Mouse (Mus musculus): ENCODE data around the gene Atad1. TPM values are rescaled to one million over a fixed set of nuclear protein-coding genes. Genes with fewer than 3 reads are reported as not detected.
A peak's percentile ranks its signal among the peaks of the same experiment; 100 is the strongest.

The Atad1 gene
- total and polyA plus RNA-seq, 2 experiments from 2014 or later: 61.5 to 107 TPM

- under 1% methylated on average over 35 of the region's 69 CpGs for WGBS
- H3K27ac ChIP-seq (ENCODE audit: low read depth): peak overlapping the region; percentile 98
- peak; percentile 3 for ATAC-seq (ENCODE audit: insufficient read depth, low read depth)
- TF ChIP-seq CTCF (IDR thresholded peaks at IDR 0.05; ENCODE audit: low read depth): no peak
- no peak for TF ChIP-seq EP300 (IDR thresholded peaks at IDR 0.05; ENCODE audit: low read depth)
- H3K9ac ChIP-seq (replicated peaks; ENCODE audit: low read depth, low read length): peak overlapping the region; percentile 93
- no peaks in the 10 kb centered on the region for H3K9me3 ChIP-seq (replicated peaks; ENCODE audit: control insufficient read depth, low read length)
- H3K36me3 ChIP-seq (replicated peaks; ENCODE audit: control insufficient read depth, insufficient read depth, low read length): no peaks in the 10 kb centered on the region
- peak overlapping the region; percentile 76 for H3K4me2 ChIP-seq (ENCODE audit: low read depth, low read length)
- peak; percentile 39 for DNase-seq (ENCODE audit: low spot score)
- H3K27me3 ChIP-seq (ENCODE audit: control insufficient read depth, insufficient read depth, low read length): 0 out of 2 replicates have a peak, but pooled peaks cover 5% of the 10 kb centered on the region
- H3K4me1 ChIP-seq (ENCODE audit: control insufficient read depth, insufficient read depth): peaks cover 24% of the 10 kb centered on the region
- peak overlapping the region; percentile 82 for H3K4me3 ChIP-seq (ENCODE audit: low read depth, low read length)
Observed at GRCm38 (mm10) chr19:32757831-32758792, 18.5 kb upstream of the Atad1 start.

- peak within 1 kb of the TSS; percentile 99 for H3K4me2 ChIP-seq (ENCODE audit: low read depth, low read length)
- ATAC-seq (ENCODE audit: insufficient read depth, low read depth) (peak; percentile 85), DNase-seq (ENCODE audit: low spot score) (peak; percentile 94)
- no peaks in the 10 kb centered on the region for H3K36me3 ChIP-seq (replicated peaks; ENCODE audit: control insufficient read depth, insufficient read depth, low read length)
- peaks cover 24% of the 10 kb centered on the region for H3K4me1 ChIP-seq (ENCODE audit: control insufficient read depth, insufficient read depth)
- peak within 1 kb of the TSS; percentile 93 for H3K9ac ChIP-seq (replicated peaks; ENCODE audit: low read depth, low read length)
- H3K27me3 ChIP-seq (ENCODE audit: control insufficient read depth, insufficient read depth, low read length): 0 out of 2 replicates have a peak, but pooled peaks cover 5% of the 10 kb centered on the region
- TF ChIP-seq CTCF (IDR thresholded peaks at IDR 0.05; ENCODE audit: low read depth) (no peak), EP300 (IDR thresholded peaks at IDR 0.05; ENCODE audit: low read depth) (no peak)
- H3K27ac ChIP-seq (ENCODE audit: low read depth): peak within 1 kb of the TSS; percentile 98
- WGBS: under 1% methylated on average over 54 of the region's 77 CpGs
- no peaks in the 10 kb centered on the region for H3K9me3 ChIP-seq (replicated peaks; ENCODE audit: control insufficient read depth, low read length)
- H3K4me3 ChIP-seq (ENCODE audit: low read depth, low read length): peak within 1 kb of the TSS; percentile 82
Observed at GRCm38 (mm10) chr19:32756900-32757725, 17.5 kb upstream of the Atad1 start, which contains the start of gene Pten. Gene Pten, plus strand, starts transcription at chr19:32757497.

DNA sequence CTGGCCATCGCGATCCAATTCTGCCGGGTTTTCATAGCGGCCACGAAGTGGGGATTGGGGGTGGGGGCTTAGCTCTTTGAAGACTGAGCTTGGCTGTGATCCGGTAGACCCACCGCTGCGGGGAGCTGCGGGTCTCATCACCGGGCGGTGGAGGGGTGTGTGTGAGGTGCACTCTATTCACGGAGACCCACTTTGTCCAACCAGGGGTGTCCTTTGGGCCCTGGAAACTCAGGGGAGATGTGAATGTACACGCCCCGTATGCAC, 17.0 kb upstream of the Atad1 start:
- Histone ChIP-seq H3K4me1 (ENCODE audit: control insufficient read depth, insufficient read depth) (peaks cover 24% of the 10 kb centered on the region), H3K4me2 (ENCODE audit: low read depth, low read length) (peak overlapping the region; percentile 99), H3K9ac (replicated peaks; ENCODE audit: low read depth, low read length) (peak overlapping the region; percentile 72), H3K36me3 (replicated peaks; ENCODE audit: control insufficient read depth, insufficient read depth, low read length) (no peaks in the 10 kb centered on the region), H3K4me3 (ENCODE audit: low read depth, low read length) (peak overlapping the region; percentile 82), H3K27ac (ENCODE audit: low read depth) (peak overlapping the region; percentile 97), H3K27me3 (ENCODE audit: control insufficient read depth, insufficient read depth, low read length) (0 out of 2 replicates have a peak, but pooled peaks cover 5% of the 10 kb centered on the region), H3K9me3 (replicated peaks; ENCODE audit: control insufficient read depth, low read length) (no peaks in the 10 kb centered on the region)
- no peak for DNase-seq (ENCODE audit: low spot score)
- peak; percentile 9; the same call in 1 of the 2 replicates for ATAC-seq (ENCODE audit: insufficient read depth, low read depth)
- under 1% methylated on average over 14 of the region's 14 CpGs for WGBS
- TF ChIP-seq EP300 (IDR thresholded peaks at IDR 0.05; ENCODE audit: low read depth) (no peak), CTCF (IDR thresholded peaks at IDR 0.05; ENCODE audit: low read depth) (no peak)

DNA sequence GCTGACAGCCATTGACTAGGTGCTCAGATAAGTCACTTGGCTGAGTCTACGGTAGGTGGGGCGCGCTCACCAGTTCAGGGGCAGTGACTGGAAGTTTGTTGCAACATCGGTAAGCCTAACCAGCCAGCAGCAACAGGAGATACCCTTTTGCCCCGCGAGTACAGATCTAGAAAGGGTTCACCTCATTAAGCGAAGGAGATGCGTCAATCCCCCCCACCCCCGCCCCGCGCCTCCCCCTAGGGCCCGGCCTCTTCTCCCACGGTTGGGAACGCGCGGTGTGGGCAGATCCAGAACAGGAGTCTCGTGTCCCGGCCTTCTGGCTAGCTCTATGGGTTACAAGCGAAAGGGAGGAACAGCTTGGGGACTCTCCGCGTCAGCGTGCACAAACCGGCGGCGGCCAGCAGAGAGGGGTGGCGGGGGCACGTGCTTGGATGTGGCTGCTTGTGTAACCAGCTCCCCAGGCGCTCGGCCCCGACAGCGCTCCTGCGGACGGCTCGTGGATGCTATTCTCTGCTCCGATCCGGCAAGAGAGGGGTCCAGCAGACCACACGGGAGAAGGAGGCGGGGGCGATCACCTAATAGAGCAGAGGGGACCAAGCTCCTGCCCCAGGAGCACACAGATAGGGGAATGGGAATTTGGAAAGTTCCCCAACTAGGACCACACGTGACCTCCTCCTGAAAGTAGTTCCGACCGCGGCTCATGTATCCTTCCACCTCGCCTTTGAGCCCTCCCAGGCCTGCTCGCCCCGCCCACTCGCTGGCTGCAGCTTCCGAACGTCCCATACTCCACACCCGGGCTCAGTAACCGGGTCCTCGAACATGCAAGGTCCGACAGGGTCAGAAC, 16.4 kb upstream of the Atad1 start:
- Histone ChIP-seq H3K4me2 (ENCODE audit: low read depth, low read length) (peak overlapping the region; percentile 99), H3K27me3 (ENCODE audit: control insufficient read depth, insufficient read depth, low read length) (0 out of 2 replicates have a peak, but pooled peaks cover 5% of the 10 kb centered on the region), H3K9ac (replicated peaks; ENCODE audit: low read depth, low read length) (peak overlapping the region; percentile 72), H3K4me1 (ENCODE audit: control insufficient read depth, insufficient read depth) (peaks cover 21% of the 10 kb centered on the region), H3K36me3 (replicated peaks; ENCODE audit: control insufficient read depth, insufficient read depth, low read length) (no peaks in the 10 kb centered on the region), H3K9me3 (replicated peaks; ENCODE audit: control insufficient read depth, low read length) (no peaks in the 10 kb centered on the region), H3K4me3 (ENCODE audit: low read depth, low read length) (peak overlapping the region; percentile 82), H3K27ac (ENCODE audit: low read depth) (peak overlapping the region; percentile 97)
- ATAC-seq (ENCODE audit: insufficient read depth, low read depth): peak; percentile 77
- TF ChIP-seq EP300 (IDR thresholded peaks at IDR 0.05; ENCODE audit: low read depth) (peak; percentile 65), CTCF (IDR thresholded peaks at IDR 0.05; ENCODE audit: low read depth) (peak; percentile 31; the same call in 1 of the 2 replicates)
- peak; percentile 95 for DNase-seq (ENCODE audit: low spot score)
- WGBS: under 1% methylated on average over 52 of the region's 53 CpGs
